Mouse (Mus musculus): ENCODE measurements around the gene S100a3. TPM values are rescaled to one million over a fixed set of nuclear protein-coding genes. Genes with fewer than 3 reads are reported as not detected.

Gene S100a3
- polyA plus RNA-seq, 1 experiment = 14.0 TPM

- H3K4me1 ChIP-seq (replicated peaks; ENCODE audit: control insufficient read depth, insufficient read depth, low read length) = 0 out of 2 replicates have a peak, but pooled peaks cover 2% of the 10 kb centered on the region
- H3K27me3 ChIP-seq (ENCODE audit: control insufficient read depth, insufficient read depth, low read length) = no peaks in the 10 kb centered on the region
- TF ChIP-seq POLR2A (IDR thresholded peaks at IDR 0.05; ENCODE audit: control insufficient read depth, extremely low read depth, insufficient read depth, low read length, poor library complexity) (no peak), CTCF (IDR thresholded peaks at IDR 0.05; ENCODE audit: borderline replicate concordance, control insufficient read depth, extremely low read depth, insufficient read depth, low read length, poor library complexity) (no peak)
- 97% methylated on average over 6 of the region's 6 CpGs for WGBS
- no peak for DNase-seq
- H3K36me3 ChIP-seq (ENCODE audit: control insufficient read depth, insufficient read depth, low read length) = no peaks in the 10 kb centered on the region
- H3K27ac ChIP-seq (ENCODE audit: control insufficient read depth, insufficient read depth, low read length) = no peak overlapping the region
- H3K4me3 ChIP-seq (ENCODE audit: control insufficient read depth, insufficient read depth, low read length) = no peak overlapping the region
These were observed 36.4 kb downstream of the S100a3 start for GRCm38 (mm10) chr3:90596810-90597209.

GRCm38 (mm10) chr3:90597736-90598135 is 37.4 kb downstream of the S100a3 start:
- Histone ChIP-seq H3K4me3 (ENCODE audit: control insufficient read depth, insufficient read depth, low read length) (no peak overlapping the region), H3K4me1 (replicated peaks; ENCODE audit: control insufficient read depth, insufficient read depth, low read length) (0 out of 2 replicates have a peak, but pooled peaks cover 2% of the 10 kb centered on the region), H3K27ac (ENCODE audit: control insufficient read depth, insufficient read depth, low read length) (no peak overlapping the region), H3K36me3 (ENCODE audit: control insufficient read depth, insufficient read depth, low read length) (no peaks in the 10 kb centered on the region), H3K27me3 (ENCODE audit: control insufficient read depth, insufficient read depth, low read length) (no peaks in the 10 kb centered on the region)
- TF ChIP-seq POLR2A (IDR thresholded peaks at IDR 0.05; ENCODE audit: control insufficient read depth, extremely low read depth, insufficient read depth, low read length, poor library complexity) (no peak), CTCF (IDR thresholded peaks at IDR 0.05; ENCODE audit: borderline replicate concordance, control insufficient read depth, extremely low read depth, insufficient read depth, low read length, poor library complexity) (no peak)
- 88% methylated on average over 6 of the region's 6 CpGs for WGBS
- no peak for DNase-seq

GRCm38 (mm10) chr3:90598212-90598611 is 37.8 kb downstream of the S100a3 start:
- Histone ChIP-seq H3K27ac (ENCODE audit: control insufficient read depth, insufficient read depth, low read length) (no peak overlapping the region), H3K4me3 (ENCODE audit: control insufficient read depth, insufficient read depth, low read length) (no peak overlapping the region), H3K36me3 (ENCODE audit: control insufficient read depth, insufficient read depth, low read length) (no peaks in the 10 kb centered on the region), H3K4me1 (replicated peaks; ENCODE audit: control insufficient read depth, insufficient read depth, low read length) (peaks cover 4% of the 10 kb centered on the region; the same call in 1 of the 2 replicates), H3K27me3 (ENCODE audit: control insufficient read depth, insufficient read depth, low read length) (no peaks in the 10 kb centered on the region)
- DNase-seq = no peak
- TF ChIP-seq CTCF (IDR thresholded peaks at IDR 0.05; ENCODE audit: borderline replicate concordance, control insufficient read depth, extremely low read depth, insufficient read depth, low read length, poor library complexity) (no peak), POLR2A (IDR thresholded peaks at IDR 0.05; ENCODE audit: control insufficient read depth, extremely low read depth, insufficient read depth, low read length, poor library complexity) (no peak)
- 67% methylated on average over 4 of the region's 4 CpGs for WGBS

- no peaks in the 10 kb centered on the region for H3K36me3 ChIP-seq (ENCODE audit: control insufficient read depth, insufficient read depth, low read length)
- DNase-seq = no peak
- 90% methylated on average over 3 of the region's 3 CpGs for WGBS
- no peak overlapping the region for H3K27ac ChIP-seq (ENCODE audit: control insufficient read depth, insufficient read depth, low read length)
- peaks cover 9% of the 10 kb centered on the region for H3K4me1 ChIP-seq (replicated peaks; ENCODE audit: control insufficient read depth, insufficient read depth, low read length)
- no peak overlapping the region for H3K4me3 ChIP-seq (ENCODE audit: control insufficient read depth, insufficient read depth, low read length)
- TF ChIP-seq CTCF (IDR thresholded peaks at IDR 0.05; ENCODE audit: borderline replicate concordance, control insufficient read depth, extremely low read depth, insufficient read depth, low read length, poor library complexity) (no peak), POLR2A (IDR thresholded peaks at IDR 0.05; ENCODE audit: control insufficient read depth, extremely low read depth, insufficient read depth, low read length, poor library complexity) (no peak)
- H3K27me3 ChIP-seq (ENCODE audit: control insufficient read depth, insufficient read depth, low read length) = no peaks in the 10 kb centered on the region
These were observed 39.0 kb downstream of the S100a3 start for GRCm38 (mm10) chr3:90599401-90599800.

GRCm38 (mm10) chr3:90600036-90600435 is 39.7 kb downstream of the S100a3 start:
- no peak overlapping the region for H3K4me3 ChIP-seq (ENCODE audit: control insufficient read depth, insufficient read depth, low read length)
- no peak overlapping the region for H3K27ac ChIP-seq (ENCODE audit: control insufficient read depth, insufficient read depth, low read length)
- WGBS = 90% methylated on average over 6 of the region's 6 CpGs
- no peaks in the 10 kb centered on the region for H3K36me3 ChIP-seq (ENCODE audit: control insufficient read depth, insufficient read depth, low read length)
- H3K27me3 ChIP-seq (ENCODE audit: control insufficient read depth, insufficient read depth, low read length) = no peaks in the 10 kb centered on the region
- H3K4me1 ChIP-seq (replicated peaks; ENCODE audit: control insufficient read depth, insufficient read depth, low read length) = peaks cover 15% of the 10 kb centered on the region
- TF ChIP-seq CTCF (IDR thresholded peaks at IDR 0.05; ENCODE audit: borderline replicate concordance, control insufficient read depth, extremely low read depth, insufficient read depth, low read length, poor library complexity) = no peak
- TF ChIP-seq POLR2A (IDR thresholded peaks at IDR 0.05; ENCODE audit: control insufficient read depth, extremely low read depth, insufficient read depth, low read length, poor library complexity) = no peak
- DNase-seq = no peak

- Histone ChIP-seq H3K4me1 (replicated peaks; ENCODE audit: control insufficient read depth, insufficient read depth, low read length) (peaks cover 20% of the 10 kb centered on the region), H3K36me3 (ENCODE audit: control insufficient read depth, insufficient read depth, low read length) (no peaks in the 10 kb centered on the region), H3K27ac (ENCODE audit: control insufficient read depth, insufficient read depth, low read length) (no peak overlapping the region), H3K4me3 (ENCODE audit: control insufficient read depth, insufficient read depth, low read length) (no peak overlapping the region), H3K27me3 (ENCODE audit: control insufficient read depth, insufficient read depth, low read length) (no peaks in the 10 kb centered on the region)
- WGBS = 92% methylated on average over 8 of the region's 8 CpGs
- no peak for DNase-seq
- TF ChIP-seq POLR2A (IDR thresholded peaks at IDR 0.05; ENCODE audit: control insufficient read depth, extremely low read depth, insufficient read depth, low read length, poor library complexity) = no peak
- no peak for TF ChIP-seq CTCF (IDR thresholded peaks at IDR 0.05; ENCODE audit: borderline replicate concordance, control insufficient read depth, extremely low read depth, insufficient read depth, low read length, poor library complexity)
These were observed 40.2 kb downstream of the S100a3 start for GRCm38 (mm10) chr3:90600458-90601195.
